Mouse (Mus musculus) liver, adult (tissue): Measurements from ENCODE around the gene Ccdc47.

ENCODE experiments used
- GATA4 ChIP-seq: IDR thresholded peaks from 2 replicates; pipeline ENCODE4 v1.6.1; 2014; ENCODE audit warnings: mild to moderate bottlenecking, low read length; ENCODE audit not compliant: insufficient replicate concordance

The Ccdc47 gene

DNA sequence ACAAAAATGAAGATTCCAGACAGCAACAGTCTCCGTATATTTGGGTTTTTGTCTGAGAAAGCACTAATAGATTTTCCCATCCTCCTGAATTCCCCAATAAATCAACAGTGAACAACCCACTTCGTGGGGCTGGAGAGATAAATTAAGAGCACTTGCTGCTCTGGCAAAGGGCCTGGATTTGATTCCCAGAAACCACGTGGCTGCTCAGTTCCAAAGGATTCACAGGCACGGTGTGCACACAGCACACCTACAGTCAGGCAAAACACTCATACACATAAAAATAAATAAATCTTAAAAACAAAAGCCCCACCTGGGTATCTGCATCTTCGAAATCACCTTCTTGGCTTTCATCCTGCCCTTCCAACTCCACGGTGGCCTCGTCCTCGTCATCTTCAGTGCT lies 3.4 kb downstream of the Ccdc47 start:
- TF ChIP-seq GATA4, result no peak

DNA sequence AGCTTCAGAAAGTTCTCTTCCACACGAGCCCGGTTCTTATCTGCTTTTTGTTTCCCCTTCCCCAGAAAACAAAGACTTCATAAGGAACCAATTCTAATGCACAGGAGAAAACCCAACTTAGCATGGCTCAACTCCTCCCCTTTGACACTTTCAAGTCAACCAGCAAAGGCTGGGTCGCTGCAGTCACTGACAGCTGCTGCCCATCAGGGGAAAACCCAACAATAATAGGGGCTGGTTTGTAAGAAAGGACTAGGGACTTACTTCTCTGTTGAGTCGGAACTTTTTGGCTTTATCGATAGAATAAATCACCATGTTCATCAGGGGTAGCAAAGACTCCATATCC lies 14.1 kb downstream of the Ccdc47 start, which contains the start of gene Strada:
Strada (minus strand) TSS at position 46 of the 343 bp plus-strand sequence.
- TF ChIP-seq GATA4, result no peak

DNA sequence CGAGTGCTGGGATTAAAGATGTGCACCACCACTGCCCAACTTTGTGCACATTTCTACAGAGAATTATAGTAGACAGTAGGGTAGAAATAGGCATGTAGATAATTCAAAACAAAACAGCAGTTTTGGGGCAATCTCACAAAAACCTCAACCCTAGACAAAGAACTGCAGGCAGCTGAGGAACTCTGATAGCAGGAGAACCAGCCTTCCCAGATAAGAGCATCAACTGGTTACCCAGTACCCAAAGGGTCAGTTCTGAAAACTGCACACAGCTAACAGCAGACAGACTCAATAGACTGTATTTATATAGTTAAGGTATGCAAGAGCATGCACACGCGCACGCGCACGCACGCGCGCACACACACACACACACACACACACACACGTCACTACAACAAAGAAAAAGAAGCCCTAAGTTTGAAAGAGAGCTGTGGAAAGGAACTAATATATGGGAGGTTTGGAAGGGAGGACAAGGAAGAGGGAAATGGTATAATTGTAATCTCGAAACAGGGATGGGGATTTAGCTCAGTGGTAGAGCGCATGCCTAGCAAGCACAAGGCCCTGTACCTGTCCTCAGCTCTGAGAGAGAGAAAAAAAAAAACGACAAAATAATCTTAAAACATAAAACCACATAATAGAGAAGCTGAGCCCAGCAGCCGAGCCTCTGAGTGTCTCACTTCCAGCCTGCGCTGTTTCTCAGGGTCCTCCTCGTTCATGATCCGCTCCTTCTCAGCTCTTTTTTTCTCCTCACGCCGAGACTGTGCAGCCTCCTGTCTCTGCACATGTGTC lies 14.6 kb downstream of the Ccdc47 start:
- no peak for TF ChIP-seq GATA4

DNA sequence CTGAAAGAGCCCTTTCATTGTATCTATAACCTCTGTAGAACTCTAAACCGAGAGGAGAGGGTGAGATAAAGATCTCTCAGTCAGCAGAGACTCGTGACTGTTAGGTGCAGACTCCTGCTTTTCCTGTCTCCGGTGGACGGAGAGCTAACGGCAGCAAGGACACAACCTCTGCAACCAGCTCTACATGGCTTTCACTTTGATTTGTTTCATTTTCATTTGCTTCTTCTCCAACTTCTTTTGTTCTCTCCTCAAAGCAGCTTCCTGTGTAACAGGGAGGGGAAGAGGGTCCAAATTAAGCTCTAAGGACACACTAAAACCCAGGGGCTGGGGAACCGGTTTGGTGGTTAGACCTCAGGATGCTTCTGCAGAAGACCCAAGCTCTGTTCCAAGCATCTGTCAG lies 15.4 kb downstream of the Ccdc47 start:
- no peak for TF ChIP-seq GATA4

DNA sequence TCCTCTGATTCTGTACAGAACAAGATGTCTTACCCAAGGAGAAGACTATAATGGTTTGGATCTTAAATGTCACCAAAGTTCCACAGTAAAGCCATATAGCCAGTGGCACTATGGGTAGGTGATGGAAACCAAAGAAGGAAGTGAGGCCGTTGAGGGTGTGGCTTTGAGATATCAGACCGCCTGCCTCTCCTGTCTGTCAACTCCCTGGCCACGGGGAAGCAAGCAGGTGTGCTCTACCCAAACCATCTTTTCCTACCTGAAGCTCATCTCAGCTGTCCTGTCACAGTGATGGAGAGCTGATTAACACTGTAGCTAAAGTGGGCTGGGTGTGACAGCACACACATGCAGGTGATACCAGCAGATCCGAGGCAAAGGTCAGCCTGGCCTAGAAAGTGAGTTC lies 17.9 kb downstream of the Ccdc47 start:
- TF ChIP-seq GATA4, result no peak

DNA sequence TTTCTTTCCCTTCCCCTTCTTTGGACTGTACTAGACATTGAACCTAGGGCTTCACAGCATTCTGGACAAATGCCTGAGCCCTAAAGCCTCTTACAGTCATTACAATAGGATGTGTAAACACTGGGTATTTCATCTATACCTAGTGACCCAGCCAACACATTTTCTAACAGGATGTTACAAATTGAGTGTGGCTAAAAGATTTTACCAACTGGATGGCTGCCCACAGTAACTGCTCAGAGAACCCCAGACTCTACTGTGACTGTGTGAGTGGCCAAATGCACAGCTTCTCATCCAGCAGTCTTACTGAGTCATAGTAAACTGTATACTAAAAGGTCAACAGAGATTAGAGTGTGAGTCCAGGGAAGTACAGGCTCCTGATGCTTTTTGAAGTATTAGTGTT lies 20.8 kb downstream of the Ccdc47 start:
- no peak for TF ChIP-seq GATA4

DNA sequence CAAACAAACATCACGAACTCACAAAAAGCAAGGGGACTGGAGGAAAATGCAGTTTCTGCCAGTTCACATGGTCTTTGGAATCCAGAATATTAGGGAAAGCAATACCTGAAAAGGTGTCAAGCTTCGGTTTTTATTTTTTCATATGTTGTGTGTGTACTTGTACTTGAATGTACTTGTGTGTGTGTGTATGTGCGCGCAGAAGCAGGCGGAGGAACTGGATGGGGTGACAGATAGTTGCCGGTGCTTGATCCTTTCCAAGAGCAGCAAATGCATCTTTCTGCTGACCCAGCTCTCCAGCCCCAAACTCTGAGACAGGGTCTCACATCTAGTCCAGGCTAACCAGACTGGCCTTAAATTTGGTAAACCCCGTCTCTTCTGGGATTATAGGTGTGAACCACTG lies 21.3 kb downstream of the Ccdc47 start:
- no peak for TF ChIP-seq GATA4

DNA sequence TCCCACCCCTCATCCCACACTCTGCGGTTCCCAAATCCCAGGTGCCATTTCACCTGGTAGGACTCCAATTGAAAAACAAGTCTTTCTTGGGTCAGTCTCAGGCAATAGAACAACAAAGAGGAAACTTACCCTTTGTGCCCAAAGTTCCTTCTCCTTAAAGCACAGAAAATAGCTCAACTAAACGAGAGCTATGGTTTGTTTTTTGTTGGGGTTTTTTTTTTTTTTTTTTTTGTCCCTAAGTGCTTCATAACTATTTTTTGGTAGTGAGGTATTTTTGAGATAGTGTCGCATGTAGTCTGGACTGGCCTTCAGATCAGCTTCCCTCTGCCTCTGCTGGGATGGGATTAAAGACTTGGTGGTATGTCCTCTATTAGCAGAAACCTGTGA lies 22.0 kb downstream of the Ccdc47 start:
- no peak for TF ChIP-seq GATA4

DNA sequence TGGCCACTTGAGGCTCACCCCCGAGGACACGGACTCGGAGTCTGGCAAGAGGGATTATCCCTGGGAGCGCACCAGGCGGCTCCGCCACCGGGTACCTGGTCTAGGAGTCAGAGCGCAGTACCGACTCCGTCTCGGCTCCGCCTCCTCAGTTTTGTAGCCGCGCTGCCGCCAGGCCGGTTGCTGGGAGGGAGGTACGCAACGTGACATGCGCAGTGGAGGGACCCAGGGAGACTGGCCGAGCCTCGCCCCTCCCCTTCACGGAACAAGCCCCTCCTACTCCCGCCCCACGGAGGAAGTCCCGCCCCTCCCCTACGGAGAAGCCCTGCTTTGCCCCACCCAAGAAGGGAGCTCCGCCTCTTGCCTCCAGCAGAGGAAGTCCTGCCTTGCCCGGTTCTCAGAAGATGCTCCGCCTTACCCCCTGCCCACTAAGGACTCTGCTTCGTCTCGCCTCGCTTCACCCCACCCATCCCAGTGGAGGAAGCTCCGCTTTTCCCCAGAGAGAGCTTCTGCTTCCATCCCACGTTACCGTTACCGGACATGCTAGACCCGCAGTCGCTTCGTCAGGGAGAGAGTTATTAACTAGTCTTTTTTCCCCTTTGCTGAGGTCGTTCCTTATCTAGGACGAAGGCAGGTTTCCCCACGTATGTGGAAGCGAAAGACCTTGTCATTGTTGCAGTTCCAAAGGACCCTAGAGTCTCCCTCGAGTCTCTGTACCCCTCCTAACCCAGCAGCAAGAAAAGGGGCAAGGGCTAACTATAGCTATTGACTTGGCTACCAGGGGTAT lies 22.6 kb downstream of the Ccdc47 start:
- TF ChIP-seq GATA4, result peak; percentile 16; the same call in 1 of the 2 replicates

DNA sequence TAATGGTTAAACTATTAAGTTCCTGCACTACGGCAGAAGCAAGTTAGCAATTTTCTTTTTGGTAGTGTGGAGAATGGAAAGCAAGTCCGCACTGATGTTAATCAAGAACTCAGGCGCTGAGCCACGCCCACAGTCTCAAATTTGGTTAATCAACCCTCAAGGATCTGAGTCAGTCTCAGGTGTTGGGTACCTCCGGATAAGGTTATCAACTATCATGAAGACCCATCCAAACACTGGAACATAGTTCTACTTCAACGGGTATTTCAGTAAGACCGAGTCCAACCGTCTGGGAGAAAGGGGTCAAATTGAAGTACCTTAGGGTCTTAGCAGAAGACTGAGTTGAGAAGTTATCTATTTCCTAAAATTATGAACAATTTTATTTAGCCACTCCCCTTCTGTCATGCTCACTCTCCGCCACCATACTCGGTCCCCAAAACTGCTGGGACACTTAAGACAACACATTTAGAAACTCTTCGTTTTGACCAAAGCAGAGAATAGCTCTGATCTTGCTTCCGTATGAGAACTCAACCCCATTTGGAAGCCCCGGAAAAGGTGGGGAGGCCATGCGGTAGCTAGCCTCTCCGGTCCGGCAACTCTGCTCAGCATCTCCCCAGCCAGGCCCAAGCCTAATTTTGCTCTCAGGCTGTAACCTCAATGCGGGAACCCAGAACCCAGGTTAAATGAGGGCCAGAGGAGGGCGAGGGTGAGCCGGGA lies 23.3 kb downstream of the Ccdc47 start:
- no peak for TF ChIP-seq GATA4

DNA sequence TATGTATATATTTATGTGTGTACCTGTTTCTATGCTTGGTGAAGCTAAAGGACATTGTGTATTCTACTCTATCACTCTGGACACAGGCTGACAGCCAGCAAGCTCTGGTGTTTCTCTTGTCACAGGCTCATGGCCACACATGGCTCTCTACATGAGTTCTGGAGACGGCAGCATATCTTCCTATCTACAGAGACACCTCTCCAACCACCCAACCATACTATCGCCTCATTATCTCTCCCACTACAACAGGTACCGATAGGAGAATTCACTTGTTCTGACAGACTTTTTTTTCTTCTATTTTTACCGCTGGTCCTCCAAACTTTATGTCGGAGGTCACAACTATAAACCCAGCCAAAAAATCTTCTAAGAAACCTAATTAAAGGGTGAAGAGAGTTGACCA lies 23.9 kb downstream of the Ccdc47 start:
- no peak for TF ChIP-seq GATA4

DNA sequence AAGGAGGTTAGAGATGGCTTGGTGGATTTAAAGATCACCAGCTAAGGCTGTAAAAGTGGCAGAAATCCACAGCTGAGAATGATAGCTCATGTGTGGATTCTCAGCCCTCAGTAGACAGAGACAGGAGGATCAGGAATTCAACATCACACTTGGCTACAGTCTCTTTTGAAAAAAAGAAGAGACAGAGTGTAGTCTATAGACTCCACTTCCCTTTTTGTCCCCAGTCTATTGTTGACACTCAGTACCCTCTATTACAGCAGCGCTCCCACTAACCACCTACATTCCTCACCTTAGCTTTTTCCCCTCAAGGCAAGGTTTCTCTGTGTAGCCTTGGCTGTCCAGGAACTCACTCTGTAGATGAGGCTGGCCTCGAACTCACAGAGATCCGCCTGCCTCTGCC lies 24.4 kb downstream of the Ccdc47 start:
- no peak for TF ChIP-seq GATA4

DNA sequence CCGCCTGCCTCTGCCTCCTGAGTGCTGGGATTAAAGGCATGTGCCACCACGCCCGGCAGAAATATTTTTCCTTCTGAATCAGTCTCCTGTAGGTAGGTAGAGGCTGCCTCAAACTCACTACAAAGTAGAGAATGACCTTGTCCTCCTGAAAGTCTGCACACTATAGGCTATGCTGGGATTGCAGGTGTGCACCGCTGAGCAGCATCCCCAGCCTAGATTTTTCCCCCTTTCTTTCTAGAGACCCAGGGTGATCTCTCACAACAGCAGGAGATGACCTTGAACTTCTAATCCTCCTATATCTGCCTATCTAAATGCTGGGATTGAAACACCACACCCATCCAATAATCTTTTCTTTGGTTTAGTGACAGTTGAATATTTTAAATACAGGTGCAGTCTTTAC lies 28.8 kb downstream of the Ccdc47 start:
- no peak for TF ChIP-seq GATA4

DNA sequence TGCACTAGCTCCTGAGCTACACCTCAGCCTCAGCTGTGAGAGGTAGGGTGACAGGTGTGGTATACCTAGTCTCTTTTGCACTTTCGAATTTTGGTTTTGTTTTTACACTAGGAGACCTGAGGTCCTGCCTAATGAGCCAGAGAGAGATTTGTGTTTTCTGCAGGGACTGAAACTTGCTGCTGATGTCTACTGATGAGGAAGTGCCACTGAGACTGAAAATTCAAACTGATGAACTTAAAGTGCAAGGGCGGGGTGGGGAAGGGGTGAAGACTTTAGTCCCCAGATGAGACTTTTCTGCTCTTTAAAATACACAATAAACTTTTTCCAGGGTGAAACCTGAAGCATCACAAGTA lies 35.7 kb downstream of the Ccdc47 start:
- TF ChIP-seq GATA4, result no peak

DNA sequence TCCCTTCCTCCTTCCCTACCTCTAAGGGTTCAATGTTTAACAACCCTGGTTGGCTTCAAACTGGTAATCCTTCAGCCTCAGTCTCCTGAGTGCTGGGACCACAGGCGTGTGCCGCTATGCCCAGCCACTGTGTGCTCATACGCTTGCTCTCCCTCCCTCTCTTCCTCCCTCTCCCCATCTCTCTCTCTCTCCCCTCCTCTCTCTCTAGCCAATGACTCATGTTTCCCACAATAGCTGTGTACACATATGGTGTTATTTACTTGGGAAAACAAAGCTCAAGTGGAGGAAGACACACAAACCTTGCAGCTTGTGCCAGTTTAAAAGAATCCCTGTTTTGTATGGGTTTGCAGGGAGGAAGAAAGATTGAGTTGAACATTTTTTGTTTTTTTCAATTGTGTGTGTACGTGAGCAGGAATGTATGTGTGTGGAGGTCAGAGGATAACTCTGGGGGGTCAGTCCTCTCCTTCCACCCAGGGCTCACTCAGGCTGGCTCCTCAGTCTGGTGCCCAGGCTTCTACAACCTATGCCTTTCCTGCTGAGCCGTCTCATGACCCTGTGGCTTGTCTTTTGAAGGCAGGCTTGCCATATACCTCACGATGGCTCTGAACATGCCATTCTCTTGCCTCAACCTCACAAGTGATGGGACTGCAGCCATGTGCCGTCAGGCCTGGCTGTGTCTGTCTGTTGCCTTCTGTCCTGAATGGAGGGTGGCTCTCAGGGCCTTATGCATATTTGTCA lies 36.3 kb downstream of the Ccdc47 start:
- TF ChIP-seq GATA4, result no peak
